Mouse (Mus musculus): Measurements from ENCODE around the gene Jmjd7. TPM values are rescaled to one million over a fixed set of nuclear protein-coding genes. Genes with fewer than 3 reads are reported as not detected.

The Jmjd7 gene
- polyA plus RNA-seq, 1 experiment from 2014 or later, result 21.1 TPM

GRCm38 (mm10) chr2:120044101-120044603 lies 16.9 kb downstream of the Jmjd7 start:
- peaks cover 23% of the 10 kb centered on the region for H3K4me1 ChIP-seq (replicated peaks)
- no peaks in the 10 kb centered on the region for H3K27me3 ChIP-seq
- H3K9ac ChIP-seq (replicated peaks), result no peak overlapping the region
- no peak overlapping the region for H3K4me3 ChIP-seq (replicated peaks)
- WGBS, result 48% methylated on average over 4 of the region's 4 CpGs
- peaks cover 35% of the 10 kb centered on the region for H3K36me3 ChIP-seq
- H3K4me2 ChIP-seq, result no peak overlapping the region
- peak; percentile 60 for ATAC-seq (ENCODE audit: insufficient number of reproducible peaks, insufficient read depth, low FRiP score, low TSS enrichment, low read depth)
- no peaks in the 10 kb centered on the region for H3K9me3 ChIP-seq
- peak overlapping the region; percentile 75 for H3K27ac ChIP-seq

DNA sequence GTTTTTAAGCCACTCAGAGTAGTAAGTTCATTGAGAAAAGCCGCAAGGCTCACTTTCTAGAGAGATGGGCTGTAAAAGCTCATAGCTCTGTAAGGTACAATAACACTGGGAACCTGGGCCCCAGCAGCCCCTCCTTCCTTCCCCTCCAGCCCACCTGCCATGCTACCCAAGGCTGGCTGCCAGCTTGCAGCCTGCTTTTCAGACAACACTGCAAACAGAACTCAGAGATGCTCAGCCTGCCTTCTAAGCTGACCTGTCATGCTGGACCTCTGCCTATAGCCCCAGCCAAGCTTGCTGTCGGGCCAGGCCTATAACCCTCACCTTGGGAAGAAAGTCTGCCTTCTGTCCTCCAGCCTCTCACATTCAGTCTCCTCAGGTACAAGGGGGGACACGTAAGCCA lies 17.4 kb downstream of the Jmjd7 start:
- ATAC-seq (ENCODE audit: insufficient number of reproducible peaks, insufficient read depth, low FRiP score, low TSS enrichment, low read depth), result no peak
- WGBS, result 76% methylated on average over 3 of the region's 3 CpGs
- Histone ChIP-seq H3K4me3 (replicated peaks) (no peak overlapping the region), H3K9ac (replicated peaks) (no peak overlapping the region), H3K4me1 (replicated peaks) (peaks cover 23% of the 10 kb centered on the region), H3K36me3 (peaks cover 30% of the 10 kb centered on the region), H3K27ac (peak overlapping the region; percentile 75), H3K4me2 (no peak overlapping the region), H3K9me3 (no peaks in the 10 kb centered on the region), H3K27me3 (no peaks in the 10 kb centered on the region)

DNA sequence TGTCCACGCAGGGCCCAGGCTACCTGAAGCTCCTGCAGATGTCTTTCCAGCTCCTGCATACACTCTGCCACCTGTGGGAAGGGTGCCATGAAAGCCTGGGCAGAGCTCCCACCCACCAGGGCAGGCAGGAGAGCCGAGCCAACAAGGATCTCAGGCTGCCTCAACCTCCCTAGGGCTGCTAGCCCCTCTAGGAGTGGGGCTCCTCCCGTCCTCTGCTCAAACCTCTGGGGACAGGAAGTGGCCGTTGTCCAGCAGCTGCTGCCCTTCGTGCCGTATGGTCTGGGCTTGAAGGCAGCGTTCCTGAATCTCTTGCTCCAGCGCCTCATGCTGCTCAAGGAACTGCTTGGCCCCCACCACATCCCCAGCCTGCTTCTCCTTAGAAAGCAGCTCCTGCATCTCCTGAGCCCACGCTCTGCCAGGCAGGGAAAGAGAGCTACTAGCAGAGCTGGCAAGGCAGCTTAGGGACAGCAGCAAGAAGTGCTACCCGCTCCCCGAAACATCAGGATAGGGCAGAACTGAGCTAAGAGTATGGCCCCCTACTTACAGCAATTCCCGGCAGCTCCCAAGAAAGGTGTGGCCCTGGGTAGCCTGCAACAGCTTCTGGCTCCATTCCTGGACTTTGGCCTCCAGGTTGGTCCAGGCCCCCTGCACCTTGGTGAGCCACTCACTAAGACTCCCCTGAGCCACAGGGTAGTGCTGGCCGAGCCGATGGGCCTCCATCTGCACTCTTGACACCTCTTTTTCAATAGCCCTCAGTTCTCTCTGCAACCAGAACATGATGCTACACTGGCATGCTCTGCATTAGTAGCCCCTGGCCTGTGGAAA lies 19.4 kb downstream of the Jmjd7 start:
- H3K4me1 ChIP-seq (replicated peaks), result peaks cover 23% of the 10 kb centered on the region
- H3K9me3 ChIP-seq, result no peaks in the 10 kb centered on the region
- H3K27me3 ChIP-seq, result no peaks in the 10 kb centered on the region; the same call in 1 of the 2 replicates
- H3K36me3 ChIP-seq, result peaks cover 10% of the 10 kb centered on the region
- ATAC-seq (ENCODE audit: insufficient number of reproducible peaks, insufficient read depth, low FRiP score, low TSS enrichment, low read depth), result no peak
- H3K4me2 ChIP-seq, result no peak overlapping the region
- H3K9ac ChIP-seq (replicated peaks), result no peak overlapping the region
- no peak overlapping the region for H3K27ac ChIP-seq
- 65% methylated on average over 14 of the region's 14 CpGs for WGBS
- H3K4me3 ChIP-seq (replicated peaks), result no peak overlapping the region

GRCm38 (mm10) chr2:120048173-120048572 lies 20.9 kb downstream of the Jmjd7 start:
- ATAC-seq (ENCODE audit: insufficient number of reproducible peaks, insufficient read depth, low FRiP score, low TSS enrichment, low read depth), result no peak
- H3K9ac ChIP-seq (replicated peaks), result no peak overlapping the region
- WGBS, result 78% methylated on average over 9 of the region's 9 CpGs

DNA sequence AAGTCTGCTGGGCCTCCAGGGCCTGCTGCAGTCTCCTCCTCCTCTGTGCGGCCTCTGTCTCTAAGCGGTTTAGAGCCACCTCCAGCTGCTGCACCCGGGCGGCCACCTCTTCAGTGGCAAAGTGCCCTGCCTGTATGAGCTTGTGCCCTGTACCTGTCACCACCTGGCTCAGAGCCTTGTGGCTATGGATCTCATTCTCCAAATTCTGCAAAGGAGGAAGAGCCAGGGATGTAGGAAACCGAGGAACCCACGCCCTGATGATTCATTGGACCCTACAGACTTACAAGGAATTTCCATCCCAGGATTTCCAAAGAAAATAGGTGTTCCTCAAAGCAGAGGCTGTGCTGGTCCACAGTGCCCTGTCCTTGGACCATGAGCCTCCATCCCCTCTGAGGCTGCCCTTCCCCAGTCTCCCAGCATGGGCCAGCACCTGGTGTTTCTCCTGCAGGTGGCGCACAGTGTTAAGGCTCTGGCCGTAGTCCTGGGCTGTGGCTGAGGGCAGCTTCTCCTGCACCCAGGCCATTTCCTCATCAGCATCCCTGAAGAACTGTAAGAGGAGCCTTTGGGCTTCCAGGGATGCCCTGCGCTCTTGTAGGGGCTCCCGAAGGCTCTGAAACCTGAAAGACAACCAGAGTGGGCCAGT lies 22.5 kb downstream of the Jmjd7 start:
- Histone ChIP-seq H3K27me3 (no peaks in the 10 kb centered on the region; the same call in 1 of the 2 replicates), H3K9me3 (no peaks in the 10 kb centered on the region), H3K36me3 (no peaks in the 10 kb centered on the region), H3K4me3 (replicated peaks) (no peak overlapping the region), H3K4me2 (no peak overlapping the region), H3K9ac (replicated peaks) (no peak overlapping the region), H3K27ac (no peak overlapping the region), H3K4me1 (replicated peaks) (peaks cover 14% of the 10 kb centered on the region)
- ATAC-seq (ENCODE audit: insufficient number of reproducible peaks, insufficient read depth, low FRiP score, low TSS enrichment, low read depth), result 0 out of 2 replicates have a peak, but pooled peaks have one; percentile 17
- WGBS, result 56% methylated on average over 10 of the region's 10 CpGs

More at GRCm38 (mm10) chr2:120048173-120048572, 20.9 kb downstream of the Jmjd7 start:
- no peaks in the 10 kb centered on the region; the same call in 1 of the 2 replicates for H3K27me3 ChIP-seq
- peaks cover 23% of the 10 kb centered on the region for H3K4me1 ChIP-seq (replicated peaks)
- H3K4me2 ChIP-seq, result no peak overlapping the region
- no peak overlapping the region for H3K4me3 ChIP-seq (replicated peaks)
- H3K36me3 ChIP-seq, result no peaks in the 10 kb centered on the region
- H3K9me3 ChIP-seq, result no peaks in the 10 kb centered on the region
- H3K27ac ChIP-seq, result no peak overlapping the region

DNA sequence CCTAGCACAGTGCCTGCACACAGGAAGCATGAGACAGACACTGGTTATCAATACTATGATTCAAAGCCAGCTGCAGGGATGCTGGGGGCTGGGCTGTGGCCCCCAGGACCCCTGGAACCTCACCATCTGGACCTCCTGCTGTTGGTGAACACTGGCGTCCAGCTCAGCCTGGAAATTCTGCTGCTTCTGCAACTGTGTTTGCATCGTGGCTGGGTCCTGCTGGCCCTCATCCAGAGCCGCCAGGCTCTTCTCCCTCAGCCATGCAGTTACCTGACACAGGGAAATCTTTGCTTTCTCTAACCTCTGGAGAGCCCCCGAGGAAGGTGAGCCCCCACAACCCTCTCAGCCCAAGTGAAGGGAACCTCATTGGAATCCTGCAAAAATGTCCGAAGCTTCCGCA lies 24.1 kb downstream of the Jmjd7 start:
- no peak overlapping the region for H3K27ac ChIP-seq
- H3K27me3 ChIP-seq, result no peaks in the 10 kb centered on the region; the same call in 1 of the 2 replicates
- H3K36me3 ChIP-seq, result no peaks in the 10 kb centered on the region
- H3K4me3 ChIP-seq (replicated peaks), result no peak overlapping the region
- no peak overlapping the region for H3K4me2 ChIP-seq
- no peaks in the 10 kb centered on the region for H3K9me3 ChIP-seq
- H3K4me1 ChIP-seq (replicated peaks), result peaks cover 2% of the 10 kb centered on the region; the same call in 1 of the 2 replicates
- H3K9ac ChIP-seq (replicated peaks), result no peak overlapping the region
- 65% methylated on average over 6 of the region's 6 CpGs for WGBS
- no peak for ATAC-seq (ENCODE audit: insufficient number of reproducible peaks, insufficient read depth, low FRiP score, low TSS enrichment, low read depth)

DNA sequence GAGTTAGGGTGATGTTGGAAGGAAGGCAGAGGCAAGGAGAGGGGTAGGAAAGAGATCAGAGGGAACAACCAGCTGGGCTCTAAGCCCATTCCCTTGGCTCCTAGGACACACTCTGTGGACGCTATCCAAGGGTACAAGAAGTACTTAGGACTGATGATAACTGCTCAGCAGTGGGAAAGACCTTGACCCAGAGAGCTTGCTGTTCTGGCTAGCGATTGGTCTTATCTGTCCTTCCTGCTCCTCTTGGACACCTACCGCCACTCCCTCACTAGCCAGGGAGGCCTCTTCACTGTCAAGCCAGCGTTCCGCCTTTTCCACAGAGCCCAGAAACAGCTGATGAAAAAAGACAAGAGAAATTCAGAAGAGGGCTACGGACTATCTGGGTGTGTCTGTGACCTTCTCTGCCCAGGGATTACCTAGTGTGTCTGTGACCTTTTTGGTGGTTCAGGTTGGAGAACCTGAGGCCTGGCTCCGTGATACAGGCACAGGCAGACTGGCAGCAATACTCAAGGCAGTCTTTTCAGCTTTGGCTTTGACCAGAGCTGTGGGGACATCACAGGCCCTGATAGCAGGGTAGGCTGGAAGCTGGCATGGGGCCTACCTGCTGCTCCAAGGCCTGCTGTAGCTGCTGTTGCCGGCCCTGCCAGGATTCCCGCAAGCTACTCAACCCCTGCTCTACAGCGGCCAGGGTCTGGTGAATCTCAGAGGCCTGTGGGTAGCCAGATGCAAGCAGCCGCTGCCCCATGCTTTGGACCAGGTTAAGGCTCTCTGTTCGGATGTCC lies 27.7 kb downstream of the Jmjd7 start:
- H3K4me1 ChIP-seq (replicated peaks), result peaks cover 2% of the 10 kb centered on the region; the same call in 1 of the 2 replicates
- WGBS, result 89% methylated on average over 12 of the region's 12 CpGs
- no peak for ATAC-seq (ENCODE audit: insufficient number of reproducible peaks, insufficient read depth, low FRiP score, low TSS enrichment, low read depth)
- no peak overlapping the region for H3K27ac ChIP-seq
- H3K9me3 ChIP-seq, result no peaks in the 10 kb centered on the region
- H3K27me3 ChIP-seq, result no peaks in the 10 kb centered on the region; the same call in 1 of the 2 replicates
- no peak overlapping the region for H3K9ac ChIP-seq (replicated peaks)
- no peaks in the 10 kb centered on the region for H3K36me3 ChIP-seq
- H3K4me2 ChIP-seq, result no peak overlapping the region
- no peak overlapping the region for H3K4me3 ChIP-seq (replicated peaks)

DNA sequence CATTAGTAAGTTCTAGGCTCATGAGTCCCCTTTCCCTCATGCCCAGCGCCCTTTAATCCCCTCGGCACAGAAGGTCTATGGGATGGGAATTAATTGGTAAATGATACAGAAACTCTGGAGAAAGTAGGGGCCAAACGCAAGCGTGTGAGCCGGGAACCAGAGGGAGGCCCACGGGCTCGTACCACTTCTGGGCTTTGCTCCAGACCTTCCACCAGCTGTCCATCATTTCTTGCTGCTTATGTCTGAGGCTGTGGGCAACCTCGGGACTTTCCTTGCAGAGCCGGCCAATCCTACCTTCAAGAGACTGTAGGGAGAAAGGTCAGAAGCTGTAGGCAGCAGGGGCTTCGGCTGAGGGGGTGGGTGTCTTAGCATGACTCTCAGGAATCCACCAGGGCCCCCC lies 28.6 kb downstream of the Jmjd7 start:
- no peak for ATAC-seq (ENCODE audit: insufficient number of reproducible peaks, insufficient read depth, low FRiP score, low TSS enrichment, low read depth)
- Histone ChIP-seq H3K27ac (no peak overlapping the region), H3K9me3 (no peaks in the 10 kb centered on the region), H3K9ac (replicated peaks) (no peak overlapping the region), H3K4me3 (replicated peaks) (no peak overlapping the region), H3K36me3 (no peaks in the 10 kb centered on the region), H3K4me2 (no peak overlapping the region), H3K4me1 (replicated peaks) (peaks cover 9% of the 10 kb centered on the region), H3K27me3 (no peaks in the 10 kb centered on the region)
- WGBS, result 89% methylated on average over 10 of the region's 10 CpGs

DNA sequence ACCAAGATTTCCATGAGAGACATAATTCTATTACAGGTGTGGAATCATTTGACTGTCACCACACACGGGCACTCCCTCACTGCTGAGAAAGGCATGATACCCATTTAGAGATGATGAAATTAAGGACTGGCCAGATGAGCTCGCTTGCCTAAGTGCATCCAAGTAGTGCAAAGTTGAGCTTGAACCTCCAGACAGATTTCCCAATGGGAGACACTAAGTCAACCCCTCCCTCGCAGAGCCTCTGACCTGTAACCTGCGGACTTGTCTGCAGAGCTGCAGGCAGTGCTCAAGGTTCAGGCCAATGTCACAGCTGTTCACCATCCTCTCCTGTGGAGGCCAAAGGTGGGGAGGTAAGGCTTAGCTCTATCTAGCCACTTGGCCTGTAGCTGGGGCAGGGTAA lies 31.5 kb downstream of the Jmjd7 start:
- H3K4me2 ChIP-seq, result no peak overlapping the region
- 84% methylated on average over 4 of the region's 4 CpGs for WGBS
- H3K4me1 ChIP-seq (replicated peaks), result peaks cover 12% of the 10 kb centered on the region
- no peaks in the 10 kb centered on the region for H3K36me3 ChIP-seq
- no peak overlapping the region for H3K9ac ChIP-seq (replicated peaks)
- no peak for ATAC-seq (ENCODE audit: insufficient number of reproducible peaks, insufficient read depth, low FRiP score, low TSS enrichment, low read depth)
- H3K27ac ChIP-seq, result no peak overlapping the region
- no peaks in the 10 kb centered on the region for H3K27me3 ChIP-seq
- H3K4me3 ChIP-seq (replicated peaks), result no peak overlapping the region
- no peaks in the 10 kb centered on the region for H3K9me3 ChIP-seq

GRCm38 (mm10) chr2:120059466-120059865 lies 32.2 kb downstream of the Jmjd7 start:
- WGBS, result 87% methylated on average over 3 of the region's 3 CpGs
- no peaks in the 10 kb centered on the region for H3K9me3 ChIP-seq
- H3K9ac ChIP-seq (replicated peaks), result no peak overlapping the region
- H3K4me2 ChIP-seq, result no peak overlapping the region
- H3K4me1 ChIP-seq (replicated peaks), result peaks cover 12% of the 10 kb centered on the region
- no peak overlapping the region for H3K4me3 ChIP-seq (replicated peaks)
- H3K27ac ChIP-seq, result no peak overlapping the region
- no peak for ATAC-seq (ENCODE audit: insufficient number of reproducible peaks, insufficient read depth, low FRiP score, low TSS enrichment, low read depth)
- H3K36me3 ChIP-seq, result no peaks in the 10 kb centered on the region
- H3K27me3 ChIP-seq, result no peaks in the 10 kb centered on the region

- Histone ChIP-seq H3K9me3 (no peaks in the 10 kb centered on the region), H3K9ac (replicated peaks) (no peak overlapping the region), H3K36me3 (no peaks in the 10 kb centered on the region), H3K4me2 (no peak overlapping the region), H3K4me3 (replicated peaks) (no peak overlapping the region), H3K4me1 (replicated peaks) (peaks cover 12% of the 10 kb centered on the region), H3K27me3 (no peaks in the 10 kb centered on the region), H3K27ac (no peak overlapping the region)
- 64% methylated on average over 6 of the region's 6 CpGs for WGBS
- no peak for ATAC-seq (ENCODE audit: insufficient number of reproducible peaks, insufficient read depth, low FRiP score, low TSS enrichment, low read depth)
Measured at GRCm38 (mm10) chr2:120060190-120060589, 32.9 kb downstream of the Jmjd7 start.

Data from limb, embryonic 12.5 days (tissue).